ENCODE assay signal across 11 mouse cellular contexts in the genomic region with DNA sequence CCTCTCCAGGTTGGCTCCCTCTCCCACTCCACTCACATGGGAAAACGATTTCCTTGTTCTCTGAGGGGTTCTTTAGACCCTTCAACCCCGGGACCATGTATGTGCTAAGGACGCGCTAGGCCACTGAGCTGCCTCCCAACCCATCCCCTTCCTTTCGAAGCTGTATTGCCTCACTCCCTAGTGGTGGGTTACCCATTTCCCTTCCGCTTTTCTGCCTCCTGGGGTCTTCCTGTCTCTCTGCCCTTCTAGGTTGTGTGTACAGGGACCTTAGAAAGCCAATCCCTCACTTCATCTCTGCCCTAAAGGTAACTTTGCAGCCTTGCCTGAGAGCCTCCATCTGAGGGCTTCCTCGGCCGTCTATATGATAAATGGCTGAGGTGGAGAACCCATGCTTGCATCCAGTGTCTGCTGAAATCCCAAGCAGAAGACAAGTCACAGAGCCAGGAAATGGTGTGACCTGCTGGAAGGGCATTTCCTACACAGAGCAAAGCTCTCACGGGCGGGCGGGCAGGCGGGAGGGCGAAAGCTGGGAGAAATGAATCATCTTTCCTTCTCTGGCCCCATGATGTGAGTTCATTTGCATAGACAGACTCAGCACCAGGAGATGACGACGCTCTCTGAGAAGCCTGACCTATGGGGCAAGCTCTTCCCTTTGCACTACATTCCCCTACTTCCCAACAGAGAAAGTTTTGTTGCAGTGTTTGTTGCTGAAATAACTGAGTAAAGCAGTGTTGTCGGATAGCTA. TPM values are rescaled to one million over a fixed set of nuclear protein-coding genes. Genes with fewer than 3 reads are reported as not detected.
A peak's percentile ranks its signal among the peaks of the same experiment; 100 is the strongest.
DNase-seq lines count a peak whose midpoint lies in the region; ATAC-seq and TF ChIP-seq lines count a peak whose summit lies in the region.
"Had no signal": no experiment of that assay in that cellular context is flagged by ENCODE, and none has a peak within 500 bp of the region (broad histone marks: within the 10 kb centered on the region; RNA-seq: fewer than 3 reads in every experiment).

No protein-coding gene starts in this region.

- TF ChIP-seq POLR2A in liver, adult 2 months (IDR thresholded peaks at IDR 0.05; ENCODE audit: extremely low read depth, insufficient read depth, low read length), result no peak

- ATAC-seq in heart, embryonic 11.5 days (replicated peaks; ENCODE audit: insufficient number of reproducible peaks, low FRiP score, low TSS enrichment), result peak; percentile 42
- peak; percentile 92 for ATAC-seq in Patski
- ATAC-seq in cerebellum, adult (ENCODE audit: insufficient number of reproducible peaks, low FRiP score, low TSS enrichment), result no peak

- no peaks in the 10 kb centered on the region for H3K9me3 ChIP-seq in heart, embryonic 11.5 days (replicated peaks; ENCODE audit: control insufficient read depth, low read length)
- H3K9me3 ChIP-seq: neural tube, embryonic 13.5 days had no signal

- H3K79me2 ChIP-seq in liver, adult 2 months (ENCODE audit: control insufficient read depth, insufficient read depth, low read length), result no peaks in the 10 kb centered on the region

- CTCF ChIA-PET in Patski (lab: Charles Lee), result interaction anchor here (0.7 to 1.5 kb wide), 2 partner anchors 13 to 26 kb away, joined by 3 to 4 read pairs; no protein-coding TSS in a partner anchor

- no peak for TF ChIP-seq CTCF in Patski (IDR thresholded peaks at IDR 0.05)
- no peak for TF ChIP-seq CTCF in liver, adult 2 months (IDR thresholded peaks at IDR 0.05; ENCODE audit: low read depth, low read length)

- H3K9ac ChIP-seq in heart, embryonic 11.5 days (ENCODE audit: low read depth, low read length), result no peak overlapping the region
- no peak overlapping the region for H3K9ac ChIP-seq in liver, adult 2 months (ENCODE audit: low read depth, low read length)
- H3K9ac ChIP-seq: neural tube, embryonic 13.5 days had no signal

- peak overlapping the region; percentile 62 for H3K27ac ChIP-seq in heart, embryonic 11.5 days (ENCODE audit: low read depth, low read length)
- H3K27ac ChIP-seq in liver, adult 2 months (replicated peaks; ENCODE audit: insufficient read depth, low read depth, low read length), result no peak overlapping the region
- H3K27ac ChIP-seq: neural tube, embryonic 13.5 days had no signal

- H3K4me2 ChIP-seq in heart, embryonic 11.5 days, result no peak overlapping the region
- H3K4me2 ChIP-seq: neural tube, embryonic 13.5 days had no signal

- 38% methylated on average over 16 of the region's 16 CpGs for WGBS in heart, embryonic 11.5 days (ENCODE audit: insufficient replicate concordance)
- WGBS in liver, adult 2 months, result 65% methylated on average over 16 of the region's 16 CpGs

- H3K27me3 ChIP-seq in heart, embryonic 11.5 days (ENCODE audit: control insufficient read depth, insufficient read depth, low read length), result no peaks in the 10 kb centered on the region
- no peaks in the 10 kb centered on the region for H3K27me3 ChIP-seq in Patski
- no peaks in the 10 kb centered on the region for H3K27me3 ChIP-seq in liver, adult 2 months (ENCODE audit: control insufficient read depth, insufficient read depth, low read length)

- in situ Hi-C loops in Patski (cut with MboI; ENCODE audit: low pct_unique_long_range_greater_than_20kb), result no loop called here

- peaks cover 13% of the 10 kb centered on the region for H3K4me1 ChIP-seq in heart, embryonic 11.5 days (ENCODE audit: control insufficient read depth, insufficient read depth, low read length)
- H3K4me1 ChIP-seq in liver, adult 2 months (ENCODE audit: control insufficient read depth, insufficient read depth, low read length), result no peaks in the 10 kb centered on the region

- H3K36me3 ChIP-seq in heart, embryonic 11.5 days (ENCODE audit: control insufficient read depth, insufficient read depth, low read length), result no peaks in the 10 kb centered on the region
- no peaks in the 10 kb centered on the region for H3K36me3 ChIP-seq in liver, adult 2 months (ENCODE audit: control insufficient read depth, insufficient read depth, low read length)
- H3K36me3 ChIP-seq: neural tube, embryonic 13.5 days had no signal

- DNase-seq in heart, adult 9 months (ENCODE audit: low spot score in 2 of 2), result no peak
- DNase-seq in 416B (ENCODE audit: low read depth), result peak; percentile 60
- no peak for DNase-seq in Patski (ENCODE audit: low read depth, low spot score)
- peak; percentile 20 for DNase-seq in liver, adult 2 months (ENCODE audit: extremely low read depth, low read depth, low spot score)
- DNase-seq in spleen, postnatal 14 days (ENCODE audit: low spot score in 2 of 2), result no peak
- DNase-seq in testis, postnatal 10 days (ENCODE audit: low spot score), result no peak
- DNase-seq: right cerebral cortex, postnatal 4 days; thymus, postnatal 4 days had no signal

- POLR2A ChIA-PET in Patski (lab: Charles Lee), result interaction anchor here (0.5 to 2.0 kb wide), 3 partner anchors 11 to 51 kb away, joined by 4 to 7 read pairs (median 4); no protein-coding TSS in a partner anchor

- H3K4me3 ChIP-seq in heart, embryonic 11.5 days (ENCODE audit: low read depth, low read length), result no peak overlapping the region
- no peak overlapping the region for H3K4me3 ChIP-seq in liver, adult 2 months (ENCODE audit: insufficient read depth, low read depth, low read length)
- H3K4me3 ChIP-seq: neural tube, embryonic 13.5 days had no signal

RNA-seq across cellular contexts. Expression of a gene that starts 14.0 kb away (rescaled TPM):
- polyA plus RNA-seq in heart, embryonic 11.5 days (2014; fragmentation: Nextera tagmentation; extraction: Ambion mirVana), result 7.7 and 8.5 TPM in 2 replicates
- polyA plus RNA-seq in Patski (2021), result 17.0 TPM
- total RNA-seq in liver, adult 2 months (2014; rRNA removed), result 0.94 and 1.5 TPM in 2 replicates
- 4.4 and 4.5 TPM in 2 replicates for polyA plus RNA-seq in liver, adult 2 months (2012; rRNA removed)

Comparison
In these comparisons a context has a peak if more than half of its experiments do, and no peak if none do; other contexts are left out.
1. DNase-seq: peak in 416B (single experiment) and liver, adult 2 months (single experiment); none in heart, adult 9 months (0 of 2), Patski (single experiment), spleen, postnatal 14 days (0 of 2) and testis, postnatal 10 days (single experiment).